Mouse (Mus musculus) stomach, adult 2 months (tissue): ENCODE results near the gene Polq. TPM values are rescaled to one million over a fixed set of nuclear protein-coding genes. Genes with fewer than 3 reads are reported as not detected.

Experiments
- polyA plus RNA-seq: library from polyadenylated mRNA; depleted of rRNA; stranded (reverse); fragments of >200 nt; gene quantifications from 2 replicates; pipeline ENCODE4 v1.2.3, GENCODE M21; 2012; rRNA removed

Polq gene
- 0.12 and 0.16 TPM in 2 replicates for polyA plus RNA-seq

GRCm38 (mm10) chr16:37011061-37011921 is at the start of gene Polq:
TSS of gene Polq (plus strand) at chr16:37011786.

DNA sequence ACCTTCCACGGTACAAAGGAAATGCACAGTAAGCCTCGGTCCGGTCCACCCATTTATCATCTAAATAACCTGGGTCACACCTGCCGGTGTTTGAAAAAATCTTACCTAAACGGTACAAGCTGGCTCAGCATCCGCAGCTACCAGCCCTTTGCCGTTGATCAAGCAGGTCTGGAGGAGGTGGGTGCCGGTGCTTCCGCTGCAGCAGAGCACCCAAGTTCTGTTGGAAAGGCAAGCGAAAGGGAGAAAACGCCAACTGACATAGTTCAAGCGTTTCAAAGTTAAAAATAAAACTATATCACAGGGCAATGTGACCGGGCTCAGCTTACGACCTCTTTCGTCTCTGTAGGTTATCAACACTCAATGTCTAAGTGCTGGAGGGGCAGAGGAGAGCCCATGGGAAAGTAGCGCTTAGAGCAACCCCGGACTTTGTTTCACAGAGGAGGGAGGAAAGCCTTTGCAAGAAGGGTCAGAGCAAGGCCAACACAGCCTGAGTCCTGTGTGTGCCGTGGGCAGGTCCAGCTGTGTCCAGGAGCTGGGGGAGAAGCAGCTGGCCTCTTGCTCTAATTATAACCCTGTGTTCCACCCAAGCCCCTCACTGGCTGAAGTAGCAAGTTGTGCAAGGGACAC is 21.5 kb upstream of the Polq start, which contains the start of gene Fbxo40:
Gene Fbxo40 (minus strand): TSS at position 469 of the 627 bp plus-strand sequence.

Other genes with a start within 250 kb of the Polq start
- 0.19 TPM in 1 of 2 replicates, not detected in the other for gene Slc15a2, start 226.8 kb upstream of the Polq start, polyA plus RNA-seq
- 0.02 and 0.24 TPM in 2 replicates for gene Iqcb1, start 183.4 kb upstream of the Polq start, polyA plus RNA-seq
- not detected in 2 replicates for gene Eaf2, start 136.8 kb upstream of the Polq start, polyA plus RNA-seq
- gene Golgb1, start 136.6 kb upstream of the Polq start, polyA plus RNA-seq, result 19.9 and 24.4 TPM in 2 replicates
- 2.3 and 3.7 TPM in 2 replicates for gene Hcls1, start 76.8 kb upstream of the Polq start, polyA plus RNA-seq
- 0.11 and 0.15 TPM in 2 replicates for gene Fbxo40, start 21.3 kb upstream of the Polq start, polyA plus RNA-seq